Mouse (Mus musculus) embryonic facial prominence, embryonic 15.5 days (tissue): ENCODE results near the gene Ksr1. TPM values are rescaled to one million over a fixed set of nuclear protein-coding genes. Genes with fewer than 3 reads are reported as not detected.

ENCODE experiments used
- ATAC-seq: fragments of 200-750 bp; cut with Nextera tagmentation; 2 replicates; pipeline ENCODE4 v1.8.0; 2017; ENCODE audit warnings: low read depth, moderate TSS enrichment; ENCODE audit not compliant: insufficient number of reproducible peaks, low FRiP score, low TSS enrichment
- H3K27ac ChIP-seq: fragments of 300-500 bp; sonication (generic); replicated peaks from 2 replicates; pipeline ENCODE4 v1.5.1; 2015; ENCODE audit warnings: mild to moderate bottlenecking, inconsistent platforms
- H3K27me3 ChIP-seq: fragments of 300-500 bp; sonication (generic); 2 replicates; pipeline ENCODE4 v1.6.1; 2015; ENCODE audit warnings: inconsistent platforms
- H3K36me3 ChIP-seq: fragments of 300-500 bp; sonication (generic); 2 replicates; pipeline ENCODE4 v1.6.1; 2015; ENCODE audit warnings: mild to moderate bottlenecking, inconsistent platforms
- H3K4me1 ChIP-seq: fragments of 300-500 bp; sonication (generic); 2 replicates; pipeline ENCODE4 v1.6.1; 2015; ENCODE audit warnings: inconsistent platforms
- H3K4me2 ChIP-seq: fragments of 300-500 bp; sonication (generic); replicated peaks from 2 replicates; pipeline ENCODE4 v1.6.1; 2015; ENCODE audit warnings: mild to moderate bottlenecking, inconsistent platforms
- H3K4me3 ChIP-seq: fragments of 300-500 bp; sonication (generic); replicated peaks from 2 replicates; pipeline ENCODE4 v1.5.1; 2015; ENCODE audit warnings: mild to moderate bottlenecking, inconsistent platforms
- H3K9ac ChIP-seq: fragments of 300-500 bp; sonication (generic); 2 replicates; pipeline ENCODE4 v1.6.1; 2015; ENCODE audit warnings: inconsistent platforms
- H3K9me3 ChIP-seq: fragments of 300-500 bp; sonication (generic); replicated peaks from 2 replicates; pipeline ENCODE4 v1.6.1; 2016; ENCODE audit warnings: inconsistent platforms
- WGBS: fragments of 180-500 bp; shearing (Covaris S2); methylation state at CpG from one replicate; pipeline ENCODE4 v1.1.7; 2015; 5-methylcytosine and 5-hydroxymethylcytosine counted together
- polyA plus RNA-seq: library from polyadenylated mRNA; unstranded; fragments of >200 nt; fragmentation: Nextera tagmentation; extraction: Ambion mirVana; gene quantifications from 2 replicates; pipeline ENCODE4 v1.2.1, GENCODE M21; 2015

Gene Ksr1
- polyA plus RNA-seq, 1 experiment from 2014 or later, result 5.6 TPM

DNA sequence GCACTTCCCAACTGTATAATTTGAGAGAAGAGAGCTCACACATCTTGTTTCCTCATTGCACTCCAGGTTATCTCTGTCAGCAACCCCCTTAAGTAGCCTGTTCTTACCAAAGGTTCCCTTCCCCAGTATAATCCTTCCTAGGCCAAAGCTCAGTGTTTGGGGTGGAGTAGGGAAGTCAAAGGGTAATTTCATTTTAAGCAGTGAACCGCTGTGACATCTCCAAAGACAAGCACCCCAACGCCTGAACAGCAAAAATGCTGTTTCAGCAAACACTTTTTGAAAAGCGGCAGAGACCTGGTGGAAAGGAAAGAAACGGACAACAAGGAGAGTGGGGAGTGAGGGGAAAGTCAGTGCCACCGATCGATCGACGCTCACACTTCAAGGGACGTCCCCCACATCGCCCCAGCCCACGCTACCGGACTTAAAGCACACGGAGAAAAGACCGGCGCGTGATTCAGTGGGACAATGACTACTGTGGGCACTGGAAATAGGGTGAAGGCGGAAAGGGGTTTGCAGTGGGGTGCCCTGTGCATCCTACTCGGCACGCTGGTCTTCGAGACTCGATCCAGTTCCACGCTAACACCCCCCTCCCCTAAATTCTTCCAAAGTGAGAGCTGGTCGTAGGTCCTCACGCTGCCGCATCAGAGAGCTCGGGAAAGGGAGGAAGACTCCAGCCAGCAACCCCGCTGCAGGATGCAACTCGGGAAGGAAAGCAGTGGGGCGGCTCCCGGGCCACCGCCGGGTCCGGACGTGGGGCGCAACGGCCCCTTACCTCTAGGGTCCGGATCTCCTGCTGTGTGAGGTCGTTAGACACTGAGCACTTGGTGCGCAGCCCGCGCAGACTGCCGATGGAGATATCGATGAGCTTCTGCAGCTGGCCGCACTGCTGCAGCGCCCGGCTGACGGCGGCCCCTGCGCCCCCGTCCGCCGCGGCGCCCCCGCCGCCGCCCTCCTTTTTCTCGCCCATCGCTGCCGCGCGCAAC lies 633 bp downstream of the Ksr1 start:
- Histone ChIP-seq H3K36me3 (no peaks in the 10 kb centered on the region), H3K27ac (peak overlapping the region; percentile 93), H3K27me3 (no peaks in the 10 kb centered on the region), H3K4me2 (peak overlapping the region; percentile 73), H3K4me3 (peak overlapping the region; percentile 95), H3K9me3 (no peaks in the 10 kb centered on the region), H3K4me1 (peaks cover 40% of the 10 kb centered on the region), H3K9ac (peak overlapping the region; percentile 93)
- ATAC-seq, result peak; percentile 45
- WGBS, result under 1% methylated on average over 62 of the region's 62 CpGs

DNA sequence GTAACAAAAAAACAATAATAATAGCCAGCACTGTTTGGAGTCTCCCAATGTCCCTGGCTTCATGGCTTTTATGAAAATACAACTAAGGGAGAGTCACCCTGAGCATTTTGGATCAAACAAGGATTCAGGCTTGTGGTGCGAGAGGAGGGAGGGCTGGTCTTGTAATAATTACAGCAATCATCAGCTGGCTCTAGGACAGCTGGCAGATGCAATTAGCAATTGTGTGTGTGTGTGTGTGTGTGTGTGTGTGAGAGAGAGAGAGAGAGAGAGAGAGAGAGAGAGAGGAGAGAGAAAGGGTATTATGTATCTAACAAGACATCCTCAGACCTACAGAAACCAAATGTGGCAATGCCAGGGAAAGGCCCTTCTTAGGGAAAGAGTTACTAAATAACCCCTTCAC lies 1.5 kb downstream of the Ksr1 start:
- WGBS, result 34% methylated on average over 1 of the region's 1 CpGs
- no peak for ATAC-seq
- peak overlapping the region; percentile 73 for H3K4me2 ChIP-seq

DNA sequence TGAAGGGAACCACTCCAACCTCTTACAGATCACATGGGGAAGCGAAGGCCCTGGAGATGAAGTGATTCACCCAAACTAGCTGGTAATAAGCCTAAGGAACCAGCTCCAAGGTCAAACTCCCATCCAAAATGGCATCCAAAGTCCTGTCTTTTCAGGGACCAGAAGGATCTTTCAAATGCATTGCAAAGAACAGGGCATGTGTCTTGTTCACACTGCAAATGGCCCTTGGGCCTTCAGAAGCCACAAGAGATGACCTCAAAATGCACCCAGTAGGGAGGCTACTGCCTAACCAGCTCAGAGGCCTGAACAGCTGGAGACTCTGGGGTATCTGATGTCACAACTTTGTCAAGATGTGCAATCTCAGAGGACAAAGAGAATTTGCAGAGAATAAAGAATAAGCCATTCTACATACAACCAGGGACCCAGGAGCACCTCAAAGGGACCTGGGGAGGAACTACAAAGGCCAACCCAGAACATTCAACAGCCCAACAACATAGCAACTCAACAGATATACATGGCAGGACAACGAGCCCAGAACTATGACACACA lies 2.1 kb downstream of the Ksr1 start:
- Histone ChIP-seq H3K4me1 (peaks cover 40% of the 10 kb centered on the region), H3K4me3 (peak overlapping the region; percentile 95), H3K9me3 (no peaks in the 10 kb centered on the region), H3K27ac (no peak overlapping the region), H3K4me2 (peak overlapping the region; percentile 73), H3K36me3 (no peaks in the 10 kb centered on the region), H3K27me3 (no peaks in the 10 kb centered on the region), H3K9ac (no peak overlapping the region)
- no peak for ATAC-seq
- 87% methylated on average over 2 of the region's 2 CpGs for WGBS

More for the DNA sequence above, 1.5 kb downstream of the Ksr1 start:
- Histone ChIP-seq H3K36me3 (no peaks in the 10 kb centered on the region), H3K9me3 (no peaks in the 10 kb centered on the region), H3K27ac (no peak overlapping the region; the same call in 1 of the 2 replicates), H3K4me3 (peak overlapping the region; percentile 95), H3K4me1 (peaks cover 40% of the 10 kb centered on the region), H3K27me3 (no peaks in the 10 kb centered on the region), H3K9ac (peak overlapping the region; percentile 93; the same call in 1 of the 2 replicates)

DNA sequence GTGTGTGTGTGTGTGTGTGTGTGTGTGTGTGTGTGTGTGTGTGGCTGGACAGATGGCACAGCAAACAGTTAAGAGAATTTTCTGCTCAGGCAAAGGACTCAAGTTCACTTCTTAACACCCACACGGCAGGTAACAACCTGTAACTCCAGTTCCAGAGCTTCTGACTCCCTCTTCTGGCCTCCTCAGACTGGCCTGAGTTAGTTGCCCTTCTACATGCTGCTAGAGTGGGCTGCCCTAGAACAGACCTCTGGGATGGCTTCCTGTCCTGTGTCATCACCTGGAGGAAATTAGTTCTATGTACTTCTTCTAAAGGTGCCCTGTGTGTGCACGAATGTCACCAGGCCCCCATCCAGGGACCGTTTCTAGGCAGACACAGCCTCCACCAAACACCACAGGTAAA lies 2.9 kb downstream of the Ksr1 start:
- H3K36me3 ChIP-seq, result no peaks in the 10 kb centered on the region
- H3K4me3 ChIP-seq, result no peak overlapping the region
- ATAC-seq, result no peak
- 75% methylated on average over 3 of the region's 3 CpGs for WGBS
- no peak overlapping the region for H3K9ac ChIP-seq
- H3K4me2 ChIP-seq, result no peak overlapping the region
- H3K4me1 ChIP-seq, result peaks cover 40% of the 10 kb centered on the region
- no peaks in the 10 kb centered on the region for H3K9me3 ChIP-seq
- H3K27me3 ChIP-seq, result no peaks in the 10 kb centered on the region
- no peak overlapping the region for H3K27ac ChIP-seq

DNA sequence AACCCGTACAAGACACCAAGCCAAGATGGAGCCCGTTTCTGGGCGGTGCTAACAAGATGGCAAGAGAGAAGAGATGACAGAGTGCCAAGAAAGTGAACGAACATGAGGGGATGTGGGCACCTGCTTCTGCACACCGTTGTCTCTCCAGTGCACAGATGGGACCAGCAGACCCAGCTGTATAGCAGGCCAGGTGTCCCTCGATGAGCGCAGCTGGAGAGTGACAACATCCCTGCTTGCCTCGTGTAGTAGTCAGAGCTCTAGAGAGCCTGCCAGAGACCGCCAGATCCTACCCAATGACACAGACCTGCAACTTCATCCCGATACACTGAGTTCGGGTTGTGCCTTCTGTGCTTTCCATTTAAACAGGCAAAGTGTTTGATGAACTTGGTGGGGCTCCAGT lies 3.8 kb downstream of the Ksr1 start:
- peaks cover 40% of the 10 kb centered on the region for H3K4me1 ChIP-seq
- H3K27ac ChIP-seq, result no peak overlapping the region
- ATAC-seq, result no peak
- H3K4me3 ChIP-seq, result no peak overlapping the region
- no peak overlapping the region for H3K4me2 ChIP-seq
- H3K9ac ChIP-seq, result no peak overlapping the region
- no peaks in the 10 kb centered on the region for H3K27me3 ChIP-seq
- no peaks in the 10 kb centered on the region for H3K9me3 ChIP-seq
- no peaks in the 10 kb centered on the region for H3K36me3 ChIP-seq
- WGBS, result 81% methylated on average over 11 of the region's 11 CpGs

DNA sequence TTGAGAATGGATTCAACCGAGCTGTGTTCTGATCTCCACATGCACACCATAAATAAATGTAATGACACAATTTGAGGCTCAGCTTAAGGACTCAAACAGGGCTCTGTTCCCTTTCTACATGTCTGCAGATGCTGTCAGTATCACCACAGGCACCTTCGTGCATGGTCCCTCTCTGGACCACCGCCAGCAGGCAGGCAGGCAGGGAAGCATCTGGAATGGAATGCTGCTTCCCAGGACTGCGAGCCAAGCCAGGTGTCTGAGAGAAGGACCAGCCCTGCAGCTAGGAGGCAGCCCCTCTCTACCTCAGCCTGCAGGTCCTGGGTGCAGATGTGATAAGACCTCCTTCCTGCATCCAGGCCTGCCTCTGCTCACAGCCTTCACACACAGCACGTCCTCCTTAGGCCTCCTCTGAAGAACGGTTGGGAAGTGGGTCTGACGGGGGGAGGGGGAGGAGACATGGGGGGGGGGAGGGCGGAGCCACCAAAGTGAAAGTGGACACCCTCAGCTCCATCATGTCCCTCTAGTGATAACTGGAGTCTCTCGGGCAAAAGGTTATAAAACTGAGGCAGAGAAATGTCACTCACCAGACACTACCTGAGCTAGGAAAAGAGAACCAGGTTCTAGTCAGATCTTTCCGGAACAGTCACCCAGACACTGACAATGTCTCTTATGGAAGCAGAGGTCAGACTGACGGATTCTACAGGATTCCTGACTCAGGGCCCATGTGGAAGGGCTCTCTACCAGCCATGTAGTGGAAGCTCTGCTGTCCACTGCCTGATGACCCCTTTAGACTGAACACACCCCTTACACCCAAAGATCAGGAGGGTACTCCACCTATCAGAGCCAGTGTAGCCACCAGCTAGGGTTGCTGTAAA lies 4.7 kb downstream of the Ksr1 start:
- Histone ChIP-seq H3K4me3 (no peak overlapping the region), H3K27ac (no peak overlapping the region), H3K4me1 (peaks cover 40% of the 10 kb centered on the region), H3K36me3 (no peaks in the 10 kb centered on the region), H3K4me2 (no peak overlapping the region), H3K27me3 (no peaks in the 10 kb centered on the region), H3K9ac (no peak overlapping the region), H3K9me3 (no peaks in the 10 kb centered on the region)
- WGBS, result 29% methylated on average over 11 of the region's 11 CpGs
- no peak for ATAC-seq

DNA sequence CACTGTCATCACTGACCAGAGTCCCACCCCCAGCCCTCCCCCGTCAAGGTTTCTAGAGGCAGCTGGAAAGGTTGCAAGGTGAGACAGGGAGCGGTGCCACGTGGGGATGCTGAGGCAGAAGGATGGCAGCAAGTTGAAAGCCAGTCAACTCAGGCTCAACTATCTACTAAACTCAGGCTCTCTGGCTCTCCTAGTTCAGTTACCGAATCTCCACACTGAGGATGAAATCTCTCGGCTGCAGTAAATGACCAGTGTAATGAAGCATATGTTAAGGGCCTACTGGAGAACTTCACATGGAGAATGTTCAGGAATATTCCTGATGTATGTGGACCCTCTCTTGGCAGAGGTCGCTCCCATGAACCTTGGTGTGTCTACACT lies 5.7 kb downstream of the Ksr1 start:
- no peak overlapping the region for H3K4me3 ChIP-seq
- 91% methylated on average over 6 of the region's 6 CpGs for WGBS

DNA sequence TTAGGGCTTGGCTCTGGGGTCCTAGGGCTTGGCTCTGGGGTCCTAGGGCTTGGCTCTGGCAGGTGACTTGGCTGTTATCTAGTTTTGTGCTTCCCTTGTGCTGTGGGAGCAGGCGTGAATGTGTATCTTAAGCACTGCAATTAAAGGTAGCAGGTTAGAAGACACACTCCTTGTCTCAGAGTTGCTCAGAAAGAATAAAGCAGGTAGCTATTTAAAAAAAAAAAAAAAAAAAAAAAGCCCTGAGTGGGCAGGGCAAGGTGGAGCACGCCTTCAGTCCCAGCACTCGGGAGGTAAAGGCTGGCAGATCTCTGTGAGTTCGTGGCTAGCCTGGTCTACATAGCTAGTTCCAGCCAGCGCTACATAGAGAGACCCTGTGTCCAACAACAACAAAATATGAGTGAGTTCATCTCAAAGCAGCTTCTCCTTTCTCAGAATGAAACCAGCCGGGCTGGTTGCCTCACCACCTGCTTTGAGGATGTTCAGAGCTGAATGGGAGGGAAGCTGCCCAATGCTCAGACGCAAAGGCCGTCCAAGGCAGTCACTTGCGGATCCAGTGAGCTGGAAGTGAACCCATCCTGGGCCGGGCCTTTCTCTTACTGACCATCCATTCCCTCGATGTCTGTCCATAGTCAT lies 6.2 kb downstream of the Ksr1 start:
- no peaks in the 10 kb centered on the region for H3K9me3 ChIP-seq
- no peaks in the 10 kb centered on the region for H3K27me3 ChIP-seq
- WGBS, result 80% methylated on average over 11 of the region's 11 CpGs
- no peak overlapping the region for H3K9ac ChIP-seq
- H3K36me3 ChIP-seq, result no peaks in the 10 kb centered on the region
- H3K4me2 ChIP-seq, result no peak overlapping the region
- H3K27ac ChIP-seq, result no peak overlapping the region
- H3K4me1 ChIP-seq, result peaks cover 48% of the 10 kb centered on the region
- ATAC-seq, result no peak
- no peak overlapping the region for H3K4me3 ChIP-seq

More for the DNA sequence above, 5.7 kb downstream of the Ksr1 start:
- H3K9ac ChIP-seq, result no peak overlapping the region
- no peak overlapping the region for H3K27ac ChIP-seq
- H3K4me1 ChIP-seq, result peaks cover 49% of the 10 kb centered on the region
- no peak overlapping the region for H3K4me2 ChIP-seq
- no peaks in the 10 kb centered on the region for H3K36me3 ChIP-seq
- no peaks in the 10 kb centered on the region for H3K9me3 ChIP-seq
- H3K27me3 ChIP-seq, result no peaks in the 10 kb centered on the region
- no peak for ATAC-seq

DNA sequence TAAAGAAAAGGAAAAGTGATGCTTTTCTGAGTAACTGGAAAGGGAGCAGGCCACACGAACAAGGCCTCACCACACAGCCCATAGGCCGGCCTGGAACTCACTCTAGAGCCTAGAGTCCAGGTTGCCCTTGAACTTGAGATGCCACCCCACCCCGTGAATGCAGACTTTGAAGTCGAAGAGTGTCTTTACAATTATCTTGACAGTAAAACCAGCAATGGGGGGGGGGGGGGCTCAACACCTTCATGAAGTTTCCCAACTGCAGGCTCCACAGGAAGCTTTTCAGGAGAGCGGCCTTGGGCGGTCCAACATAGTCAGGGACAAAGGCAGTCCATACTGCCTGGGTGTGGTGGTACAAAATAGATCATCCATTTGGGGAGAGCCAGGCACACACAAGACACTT lies 7.6 kb downstream of the Ksr1 start:
- peaks cover 45% of the 10 kb centered on the region for H3K4me1 ChIP-seq
- 75% methylated on average over 6 of the region's 6 CpGs for WGBS

DNA sequence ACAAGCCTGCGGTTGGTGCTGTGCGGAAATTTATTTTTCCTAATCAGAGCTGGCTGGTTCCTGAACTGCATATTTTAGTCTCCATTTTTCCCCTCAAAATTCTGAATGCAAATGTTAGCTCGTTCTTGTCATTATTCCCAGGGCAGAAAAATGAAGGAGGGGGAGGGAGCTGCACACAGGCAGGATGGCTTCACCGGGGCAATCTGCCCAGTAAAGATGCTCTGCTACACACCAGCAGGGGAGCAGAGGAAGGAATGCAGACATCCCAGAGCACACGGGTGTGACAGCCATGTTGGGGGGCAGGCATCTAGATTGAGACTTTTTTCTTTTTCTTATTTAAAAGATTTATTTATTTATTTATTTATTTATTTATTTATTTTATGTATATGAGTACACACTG lies 9.0 kb downstream of the Ksr1 start:
- H3K36me3 ChIP-seq, result no peaks in the 10 kb centered on the region
- no peak overlapping the region for H3K4me3 ChIP-seq
- no peaks in the 10 kb centered on the region for H3K9me3 ChIP-seq
- H3K4me1 ChIP-seq, result peaks cover 39% of the 10 kb centered on the region
- 66% methylated on average over 5 of the region's 5 CpGs for WGBS
- H3K4me2 ChIP-seq, result no peak overlapping the region
- H3K27me3 ChIP-seq, result no peaks in the 10 kb centered on the region
- H3K9ac ChIP-seq, result no peak overlapping the region
- no peak for ATAC-seq
- no peak overlapping the region; the same call in 1 of the 2 replicates for H3K27ac ChIP-seq

More for the DNA sequence above, 7.6 kb downstream of the Ksr1 start:
- Histone ChIP-seq H3K4me2 (no peak overlapping the region), H3K36me3 (no peaks in the 10 kb centered on the region), H3K9ac (no peak overlapping the region), H3K27me3 (no peaks in the 10 kb centered on the region), H3K27ac (0 out of 2 replicates have a peak overlapping the region, but pooled peaks have one; percentile 19), H3K9me3 (no peaks in the 10 kb centered on the region), H3K4me3 (no peak overlapping the region)
- ATAC-seq, result no peak
